Mouse (Mus musculus) liver, postnatal 0 days (tissue): ENCODE measurements around the gene Pip5kl1. TPM values are rescaled to one million over a fixed set of nuclear protein-coding genes. Genes with fewer than 3 reads are reported as not detected.

ENCODE experiments used
- ATAC-seq: fragments of 200-750 bp; cut with Nextera tagmentation; 2 replicates; pipeline ENCODE4 v1.8.0; 2017; ENCODE audit warnings: mild to moderate bottlenecking, moderate library complexity
- DNase-seq: peaks from one replicate; pipeline ENCODE4 v3.0.0-alpha.2; 2016
- H3K27ac ChIP-seq: fragments of 300-500 bp; sonication (generic); 2 replicates; pipeline ENCODE4 v1.5.1; 2014; ENCODE audit warnings: antibody characterized with exemption, moderate library complexity, mild to moderate bottlenecking, low read depth
- H3K27me3 ChIP-seq: fragments of 300-500 bp; sonication (generic); 2 replicates; pipeline ENCODE4 v1.6.1; 2014; ENCODE audit warnings: low read length, control low read depth, mixed read lengths; ENCODE audit not compliant: insufficient read depth
- H3K36me3 ChIP-seq: fragments of 300-500 bp; sonication (generic); replicated peaks from 2 replicates; pipeline ENCODE4 v1.6.1; 2014; ENCODE audit warnings: mild to moderate bottlenecking, control low read depth, low read length, moderate library complexity, mixed read lengths; ENCODE audit not compliant: insufficient read depth
- H3K4me1 ChIP-seq: fragments of 300-500 bp; sonication (generic); 2 replicates; pipeline ENCODE4 v1.6.1; 2014; ENCODE audit warnings: antibody characterized with exemption, mild to moderate bottlenecking, control low read depth; ENCODE audit not compliant: insufficient read depth
- H3K4me2 ChIP-seq: fragments of 300-500 bp; sonication (generic); 2 replicates; pipeline ENCODE4 v1.6.1; 2014; ENCODE audit warnings: low read depth, mild to moderate bottlenecking, low read length, moderate library complexity, mixed read lengths
- H3K4me3 ChIP-seq: fragments of 300-500 bp; sonication (generic); 2 replicates; pipeline ENCODE4 v1.5.1; 2014; ENCODE audit warnings: low read depth, low read length
- H3K9ac ChIP-seq: fragments of 300-500 bp; sonication (generic); replicated peaks from 2 replicates; pipeline ENCODE4 v1.6.1; 2014; ENCODE audit warnings: mild to moderate bottlenecking, moderate library complexity
- H3K9me3 ChIP-seq: fragments of 300-500 bp; sonication (generic); 2 replicates; pipeline ENCODE4 v1.6.1; 2016; ENCODE audit warnings: mild to moderate bottlenecking, control low read depth, low read length, mixed read lengths
- CTCF ChIP-seq: sonication (generic); IDR thresholded peaks from 2 replicates; pipeline ENCODE4 v1.5.1; 2016; ENCODE audit warnings: antibody characterized with exemption, low read depth
- EP300 ChIP-seq: IDR thresholded peaks from 2 replicates; pipeline ENCODE4 v1.6.1; 2016; ENCODE audit warnings: antibody characterized with exemption, low read depth, mild to moderate bottlenecking
- WGBS: fragments of 180-500 bp; shearing (Covaris S2); extraction: QIAGEN DNeasy Blood & Tissue Kit; methylation state at CpG from one replicate; pipeline ENCODE4 v1.1.7; 2014; ENCODE audit not compliant: insufficient replicate concordance; 5-methylcytosine and 5-hydroxymethylcytosine counted together
- polyA plus RNA-seq: library from polyadenylated mRNA; unstranded; fragments of >200 nt; fragmentation: Nextera tagmentation; extraction: Ambion mirVana; gene quantifications from 2 replicates; pipeline ENCODE4 v1.2.1, GENCODE M21; 2015

Pip5kl1 gene
- polyA plus RNA-seq = not detected in 2 replicates

DNA sequence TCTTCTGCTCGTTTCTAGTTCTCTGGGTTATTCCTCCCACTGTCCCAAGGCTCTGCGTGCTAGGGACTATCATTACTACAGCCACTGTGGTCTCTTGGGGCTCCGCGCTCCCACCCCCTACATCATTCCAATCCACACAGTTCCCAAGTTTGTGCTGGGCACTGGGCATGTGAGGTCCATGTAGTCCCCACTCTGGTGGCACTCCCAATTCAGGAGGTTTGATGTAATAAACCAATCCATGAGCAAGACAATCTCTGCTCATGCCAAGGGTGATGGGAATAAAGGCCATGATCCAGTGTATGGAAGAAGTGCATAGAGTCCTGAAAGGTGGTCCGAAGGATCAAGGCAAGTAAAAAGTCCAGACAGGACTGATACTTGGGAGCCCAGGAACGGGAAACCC is at the start of gene Pip5kl1:
TSS of gene Pip5kl1 (plus strand) at position 301 of the 400 bp plus-strand sequence.
- no peak for DNase-seq
- Histone ChIP-seq H3K36me3 (peaks cover 5% of the 10 kb centered on the region; the same call in 1 of the 2 replicates), H3K27ac (no peak within 1 kb of the TSS), H3K9ac (no peak within 1 kb of the TSS), H3K27me3 (peaks cover 10% of the 10 kb centered on the region), H3K9me3 (no peaks in the 10 kb centered on the region), H3K4me2 (peak within 1 kb of the TSS; percentile 61), H3K4me3 (peak within 1 kb of the TSS; percentile 11; the same call in 1 of the 2 replicates), H3K4me1 (peaks cover 15% of the 10 kb centered on the region; the same call in 1 of the 2 replicates)
- TF ChIP-seq CTCF (no peak), EP300 (no peak)
- no peak for ATAC-seq
- WGBS = 76% methylated on average over 6 of the region's 6 CpGs

DNA sequence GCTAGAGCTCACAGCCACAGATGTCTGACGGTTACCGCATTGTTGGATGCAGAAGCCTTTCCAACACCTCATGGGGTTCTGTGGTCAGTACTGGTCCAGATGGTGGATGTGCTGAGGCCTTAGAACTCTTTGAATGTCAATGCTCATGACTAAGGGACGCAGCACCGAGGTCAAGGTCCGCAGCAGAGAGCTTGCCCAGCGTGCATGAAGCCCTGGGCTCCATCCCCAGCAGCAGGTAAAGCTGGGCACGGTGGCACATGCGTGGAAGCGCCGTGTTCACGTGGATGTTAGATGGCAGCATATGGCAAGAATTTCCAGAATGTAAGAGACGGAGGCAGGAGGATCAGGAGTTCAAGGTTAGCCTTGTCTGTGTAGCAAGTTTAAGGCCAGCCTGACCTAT is 48.8 kb upstream of the Pip5kl1 start:
- DNase-seq = no peak
- no peak for ATAC-seq
- no peaks in the 10 kb centered on the region for H3K9me3 ChIP-seq
- TF ChIP-seq EP300 = no peak
- TF ChIP-seq CTCF = no peak
- H3K4me2 ChIP-seq = no peak overlapping the region
- 80% methylated on average over 12 of the region's 12 CpGs for WGBS
- no peak overlapping the region for H3K4me3 ChIP-seq
- no peak overlapping the region for H3K27ac ChIP-seq
- H3K27me3 ChIP-seq = no peaks in the 10 kb centered on the region
- H3K4me1 ChIP-seq = peaks cover 6% of the 10 kb centered on the region
- no peaks in the 10 kb centered on the region for H3K36me3 ChIP-seq
- H3K9ac ChIP-seq = no peak overlapping the region; the same call in 1 of the 2 replicates

GRCm38 (mm10) chr2:32527468-32527966 is 47.1 kb upstream of the Pip5kl1 start:
- Histone ChIP-seq H3K27ac (peak overlapping the region; percentile 85), H3K4me2 (peak overlapping the region; percentile 32; the same call in 1 of the 2 replicates), H3K36me3 (no peaks in the 10 kb centered on the region), H3K4me1 (peaks cover 6% of the 10 kb centered on the region), H3K9me3 (no peaks in the 10 kb centered on the region), H3K9ac (no peak overlapping the region; the same call in 1 of the 2 replicates), H3K27me3 (no peaks in the 10 kb centered on the region), H3K4me3 (no peak overlapping the region)
- TF ChIP-seq CTCF = no peak
- TF ChIP-seq EP300 = no peak
- peak; percentile 71 for ATAC-seq
- 69% methylated on average over 14 of the region's 14 CpGs for WGBS
- peak; percentile 44 for DNase-seq

- ATAC-seq (no peak), DNase-seq (no peak)
- H3K27me3 ChIP-seq = no peaks in the 10 kb centered on the region
- no peaks in the 10 kb centered on the region for H3K9me3 ChIP-seq
- 0 out of 2 replicates have a peak overlapping the region, but pooled peaks have one; percentile 22 for H3K4me2 ChIP-seq
- H3K27ac ChIP-seq = 0 out of 2 replicates have a peak overlapping the region, but pooled peaks have one; percentile 85
- peaks cover 6% of the 10 kb centered on the region for H3K4me1 ChIP-seq
- H3K36me3 ChIP-seq = no peaks in the 10 kb centered on the region
- no peak overlapping the region for H3K9ac ChIP-seq
- 70% methylated on average over 1 of the region's 1 CpGs for WGBS
- H3K4me3 ChIP-seq = no peak overlapping the region
- TF ChIP-seq EP300 (no peak), CTCF (no peak)
These were observed 46.3 kb upstream of the Pip5kl1 start for GRCm38 (mm10) chr2:32528326-32528725.

DNA sequence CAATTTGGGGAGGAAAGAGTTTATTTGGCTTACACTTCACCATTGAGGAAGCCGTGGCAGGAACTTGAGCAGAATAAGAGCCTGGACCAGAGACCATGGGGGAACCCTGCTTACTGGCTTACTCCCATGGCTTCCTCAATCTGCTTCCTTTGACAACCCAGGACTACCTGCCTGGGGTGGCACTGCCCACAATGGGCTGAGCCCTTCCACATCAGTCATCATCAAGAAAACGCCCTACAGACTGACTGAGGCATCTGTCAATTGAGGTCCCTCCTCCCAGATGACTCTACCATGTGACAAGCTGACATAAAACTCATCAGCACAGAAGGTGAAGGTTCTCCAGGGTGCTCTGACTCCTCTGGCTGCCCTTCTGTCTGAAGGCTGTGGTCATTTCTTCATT is 44.1 kb upstream of the Pip5kl1 start:
- Histone ChIP-seq H3K4me2 (no peak overlapping the region), H3K4me1 (peaks cover 15% of the 10 kb centered on the region), H3K36me3 (no peaks in the 10 kb centered on the region), H3K4me3 (no peak overlapping the region), H3K9ac (no peak overlapping the region), H3K27ac (no peak overlapping the region), H3K27me3 (no peaks in the 10 kb centered on the region; the same call in 1 of the 2 replicates), H3K9me3 (no peaks in the 10 kb centered on the region)
- DNase-seq (no peak), ATAC-seq (no peak)
- WGBS = 55% methylated on average over 2 of the region's 2 CpGs
- TF ChIP-seq EP300 (no peak), CTCF (no peak)

DNA sequence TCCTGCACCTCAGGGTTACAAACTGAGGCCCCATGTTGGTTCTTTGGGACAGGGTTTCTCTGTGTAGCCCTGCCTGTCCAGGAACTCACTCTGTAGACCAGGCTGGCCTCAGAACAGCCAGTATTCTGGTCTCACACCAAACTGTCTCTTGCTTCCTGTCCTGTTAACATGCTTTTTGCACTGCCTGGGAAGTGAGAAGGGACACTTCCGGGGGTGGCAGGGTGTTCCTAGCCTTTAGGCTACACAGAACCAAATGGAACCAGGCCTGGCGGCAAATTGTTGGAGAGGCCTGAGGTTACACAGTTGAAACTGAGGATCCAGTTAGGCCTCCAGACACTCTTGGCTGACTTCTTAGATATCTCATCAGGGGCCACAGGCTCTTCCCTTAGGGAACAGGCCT is 41.4 kb upstream of the Pip5kl1 start:
- Histone ChIP-seq H3K27me3 (peaks cover 17% of the 10 kb centered on the region), H3K4me3 (no peak overlapping the region), H3K4me1 (peaks cover 33% of the 10 kb centered on the region), H3K4me2 (no peak overlapping the region), H3K9me3 (no peaks in the 10 kb centered on the region), H3K36me3 (no peaks in the 10 kb centered on the region), H3K27ac (no peak overlapping the region), H3K9ac (no peak overlapping the region)
- TF ChIP-seq EP300 = no peak
- no peak for TF ChIP-seq CTCF
- 82% methylated on average over 2 of the region's 2 CpGs for WGBS
- ATAC-seq (no peak), DNase-seq (no peak)
